Mouse (Mus musculus): ENCODE data around the gene Mfsd4a.
A peak's percentile ranks its signal among the peaks of the same experiment; 100 is the strongest.

The Mfsd4a gene

DNA sequence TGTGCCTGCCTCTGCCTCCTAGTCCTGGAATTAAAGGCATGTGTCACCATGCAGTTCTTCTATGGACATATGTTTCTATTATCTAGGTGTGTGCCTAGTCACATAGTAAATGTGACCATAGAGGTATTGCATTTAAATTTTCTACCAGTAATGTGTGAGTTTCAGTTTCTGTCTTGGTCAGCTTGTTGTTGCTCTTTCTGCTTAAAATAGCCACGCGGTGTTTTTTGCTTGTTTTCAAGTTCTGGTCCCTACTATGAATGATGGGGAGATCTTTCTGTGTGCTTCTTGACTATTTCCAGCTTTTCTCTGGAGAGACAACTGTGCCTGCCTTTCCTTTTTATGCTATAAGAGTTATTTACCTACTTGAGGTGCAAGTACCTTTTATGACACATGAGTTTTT, 56.1 kb downstream of the Mfsd4a start:
- DNase-seq: no peak

DNA sequence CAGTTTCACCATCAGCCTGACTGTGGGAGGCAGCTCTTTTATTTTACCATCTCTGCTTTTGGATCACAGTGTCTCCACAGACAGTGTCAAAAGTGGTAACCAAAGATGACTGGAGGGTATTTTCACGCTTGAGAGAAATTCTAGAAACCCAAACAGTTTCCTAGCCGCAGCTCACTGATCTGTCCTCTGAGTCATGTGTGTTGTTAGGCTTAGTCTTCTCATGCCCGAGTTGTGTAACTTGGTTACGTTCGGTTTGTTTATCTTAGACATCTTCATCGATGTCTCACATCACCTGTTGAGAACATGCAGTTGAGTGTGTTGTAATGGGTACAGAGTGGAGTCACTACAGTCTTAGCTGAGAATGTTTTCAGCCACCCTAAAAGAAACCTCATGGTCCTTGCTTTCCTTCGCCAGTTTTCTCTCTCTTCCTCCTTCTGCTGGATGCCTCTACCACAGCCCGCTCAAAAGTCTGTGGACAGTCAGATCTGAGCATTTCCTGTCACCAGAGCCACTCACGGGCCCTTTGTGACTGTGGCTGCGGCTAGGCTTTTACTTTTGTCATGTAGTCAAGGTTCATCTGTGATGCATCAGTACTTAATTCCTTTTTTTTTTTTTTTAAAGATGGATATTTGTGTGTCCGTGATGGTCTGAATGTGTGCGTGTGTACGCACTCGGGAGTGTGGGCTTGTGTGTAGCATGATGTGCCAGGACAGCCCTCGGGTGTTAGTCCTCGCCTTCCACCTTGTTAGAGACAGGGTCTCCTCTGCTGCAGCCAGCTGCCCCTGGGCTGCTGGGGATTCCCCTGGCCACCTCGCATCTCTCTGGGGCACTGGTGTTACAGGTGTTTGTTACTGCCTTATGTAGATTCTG, 57.0 kb downstream of the Mfsd4a start:
- no peak for DNase-seq

DNA sequence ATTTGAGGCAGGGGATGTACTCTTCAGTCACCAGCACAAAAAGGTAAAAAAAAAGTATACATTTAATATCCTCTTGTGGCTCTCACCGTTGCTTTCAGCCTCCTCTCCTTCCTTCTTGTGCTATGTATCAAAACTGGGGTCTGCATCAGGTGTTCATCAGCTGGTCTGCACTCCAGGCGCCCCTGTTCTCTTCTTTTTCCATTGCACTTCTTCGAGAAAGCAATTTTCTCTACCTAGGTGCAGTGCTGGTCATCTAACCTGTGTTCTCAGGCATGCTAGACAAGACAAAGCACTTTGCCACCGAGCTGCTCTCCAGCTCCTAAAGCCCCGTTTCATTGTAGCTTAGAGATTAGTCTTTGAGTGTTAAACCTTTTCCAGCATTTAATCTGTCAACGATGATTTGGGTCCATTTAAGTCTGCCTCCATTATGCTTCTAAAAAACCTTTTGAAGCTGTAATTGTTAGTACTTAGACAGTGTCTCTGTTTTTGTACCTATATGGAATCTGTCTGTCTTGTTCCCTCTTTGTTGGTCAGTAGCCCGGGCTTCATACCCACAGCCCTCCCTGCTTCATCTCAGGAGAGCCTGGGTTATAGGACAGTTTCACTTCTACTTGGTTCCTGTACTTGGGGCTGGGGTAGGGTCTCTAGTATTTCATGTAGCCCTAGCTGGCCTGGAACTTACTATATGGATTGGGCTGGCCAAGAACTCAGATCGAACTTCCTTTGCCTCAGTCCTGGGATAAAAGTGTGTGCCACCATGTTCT, 58.8 kb downstream of the Mfsd4a start:
- no peak for DNase-seq

DNA sequence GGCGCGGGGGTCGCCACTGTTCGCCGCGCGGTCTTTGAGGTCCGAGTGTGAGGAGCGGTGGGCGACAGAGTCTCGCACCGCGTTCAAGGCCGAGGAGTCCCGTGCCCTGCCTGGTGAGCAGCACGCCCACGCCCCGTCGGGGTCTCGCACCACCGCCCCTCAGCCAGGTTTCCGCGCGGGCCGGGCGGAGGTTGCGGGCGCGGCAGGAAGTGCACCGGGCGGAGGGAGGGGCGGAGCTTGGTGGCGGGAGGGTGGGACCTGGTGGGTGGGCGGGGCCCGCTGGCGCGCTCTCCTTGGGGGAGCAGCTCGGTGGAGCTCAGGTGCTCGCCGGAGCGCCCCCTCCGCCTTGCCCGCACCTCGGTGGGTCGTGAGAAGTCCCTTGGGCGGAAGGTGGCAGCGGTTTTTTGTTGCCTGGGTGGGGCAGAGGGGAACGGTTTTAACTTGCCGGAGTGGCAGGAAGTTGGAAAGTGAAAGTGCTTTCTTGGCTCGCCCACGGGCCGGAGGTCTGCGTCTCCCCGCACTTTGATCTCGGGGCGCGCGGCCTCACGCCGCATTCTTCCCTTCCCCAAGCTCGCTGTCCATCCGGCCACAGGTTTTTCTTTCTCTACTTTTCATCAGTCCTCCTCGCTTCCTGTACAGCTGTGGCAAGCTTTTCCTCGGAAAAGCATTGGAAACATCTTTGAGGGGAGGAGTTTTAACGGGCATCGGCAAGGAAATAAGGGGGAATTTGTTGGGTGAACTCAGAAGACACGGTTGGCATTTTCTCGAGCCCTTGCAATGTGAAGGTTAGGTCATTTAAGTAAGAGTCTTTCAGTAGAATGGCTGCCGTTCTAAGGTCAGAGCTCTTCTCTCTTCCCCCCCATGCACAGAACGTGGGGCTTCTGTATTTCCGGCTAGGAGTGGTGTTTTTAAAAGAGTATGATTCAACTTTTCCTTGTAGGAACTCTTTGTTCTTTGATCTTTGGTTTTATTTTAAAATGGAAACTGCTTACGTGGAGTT, 59.7 kb downstream of the Mfsd4a start:
- peak; percentile 68 for DNase-seq

DNA sequence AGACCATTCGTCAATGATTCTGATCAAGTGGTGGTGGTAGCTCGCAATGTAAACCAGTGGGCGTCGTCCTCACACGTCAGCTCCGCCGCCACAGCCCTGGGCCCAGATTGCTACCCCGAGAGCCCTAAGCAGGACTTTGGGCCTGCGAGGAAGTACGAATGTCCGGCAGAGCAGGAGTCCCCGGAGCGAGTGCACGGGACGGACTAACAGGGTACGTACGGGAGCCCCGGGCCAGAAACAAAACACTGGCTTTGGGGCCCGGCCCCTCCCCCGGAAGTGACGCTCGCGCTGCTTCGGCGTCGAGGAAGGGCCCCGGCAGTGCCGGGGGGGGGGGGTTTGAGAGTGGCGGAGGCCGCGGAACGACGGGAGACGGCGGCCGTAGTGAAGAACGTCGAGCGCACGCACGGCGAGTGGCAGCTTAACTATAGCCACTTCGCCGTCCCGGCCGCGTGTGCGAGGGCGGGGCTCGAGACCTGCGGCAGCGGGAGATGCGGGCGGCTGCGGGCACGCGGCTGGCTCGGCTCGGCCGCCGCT, 60.5 kb downstream of the Mfsd4a start, which contains the start of gene Elk4:
Gene Elk4 (plus strand): TSS at position 326 of the 534 bp plus-strand sequence.
- DNase-seq: peak; percentile 83

DNA sequence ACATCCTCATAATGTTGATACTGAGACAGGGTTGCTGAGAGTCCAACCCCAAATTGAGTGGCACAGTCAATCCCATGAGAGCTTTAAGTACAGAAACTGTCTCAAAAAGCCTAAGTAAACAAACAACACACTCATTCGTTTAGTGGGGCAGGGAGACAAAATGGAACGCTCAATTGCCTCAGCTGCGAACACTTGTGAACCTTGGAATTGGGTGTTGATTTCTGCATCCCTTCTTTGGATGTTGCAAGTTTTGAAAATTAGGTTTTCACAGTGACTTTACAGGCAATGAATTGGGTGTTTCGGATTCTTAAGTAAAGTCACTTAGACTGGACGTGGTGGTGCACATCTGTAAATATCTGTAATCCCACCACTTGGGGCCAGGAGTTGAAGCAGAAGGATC, 61.1 kb downstream of the Mfsd4a start:
- no peak for DNase-seq

DNA sequence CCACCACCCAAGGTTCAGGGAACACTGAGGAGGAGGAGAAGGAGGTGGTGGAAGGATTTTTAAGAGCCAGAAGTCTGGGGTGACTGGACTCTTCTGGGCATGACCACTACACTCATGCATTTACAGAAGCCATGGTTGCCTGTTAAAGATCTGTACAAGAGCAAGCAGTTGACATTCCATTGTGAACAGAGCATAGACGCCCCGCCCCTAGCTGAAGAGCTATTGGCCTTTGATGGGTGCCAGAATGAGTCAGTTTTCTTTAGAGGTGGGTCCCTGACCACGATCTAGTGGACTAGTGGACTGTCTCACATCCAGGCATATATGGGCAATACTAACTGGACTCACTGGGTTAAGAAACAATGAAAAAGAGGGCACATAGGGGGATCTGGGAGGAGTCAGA, 61.8 kb downstream of the Mfsd4a start:
- no peak for DNase-seq

DNA sequence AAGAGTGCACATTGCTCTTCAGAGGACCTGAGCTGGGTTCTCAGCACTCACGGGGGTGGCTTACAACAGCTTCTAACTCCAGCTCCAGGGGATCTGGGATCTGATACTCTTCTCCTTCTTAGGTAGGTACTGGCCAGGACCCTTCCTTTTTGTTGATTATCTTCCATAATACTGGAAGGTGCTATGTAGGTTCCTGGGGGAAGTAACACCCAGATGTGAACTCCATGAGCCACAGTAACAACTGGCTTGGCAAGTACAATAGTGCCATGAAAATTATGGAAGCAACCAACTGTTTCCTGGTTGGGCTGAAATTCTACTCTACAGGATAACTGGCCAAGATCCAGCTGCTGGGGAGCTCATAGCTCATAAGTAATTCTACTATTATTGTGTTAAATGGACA, 62.4 kb downstream of the Mfsd4a start:
- no peak for DNase-seq

DNA sequence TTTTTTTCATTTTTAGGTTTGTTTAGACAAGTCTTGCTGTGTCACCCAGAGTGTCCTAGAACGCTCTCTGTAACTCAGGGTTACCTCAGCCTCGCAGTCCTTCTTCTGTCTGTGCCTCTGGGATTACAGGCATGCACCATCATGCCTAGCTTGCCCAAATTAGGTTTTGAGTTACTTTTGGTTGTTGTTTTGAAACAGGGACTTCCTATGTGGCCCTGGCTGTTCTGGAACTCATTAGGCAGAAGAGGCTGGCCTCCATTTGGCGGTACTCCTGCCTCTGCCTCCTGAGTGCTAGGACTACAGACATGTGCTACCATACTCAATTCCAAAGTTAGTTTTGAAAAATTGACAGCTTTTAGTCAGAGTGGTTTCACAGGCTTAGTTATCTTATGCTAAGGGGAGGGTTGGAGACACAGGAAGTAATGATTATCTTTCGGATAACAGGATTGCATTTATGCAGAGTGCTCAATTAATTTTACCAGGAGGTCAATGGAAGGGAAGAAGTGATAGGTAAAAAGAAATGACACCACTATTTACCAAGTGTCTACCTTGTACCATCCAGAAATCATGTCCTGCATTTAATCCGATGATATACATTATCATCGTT, 63.2 kb downstream of the Mfsd4a start:
- no peak for DNase-seq

DNA sequence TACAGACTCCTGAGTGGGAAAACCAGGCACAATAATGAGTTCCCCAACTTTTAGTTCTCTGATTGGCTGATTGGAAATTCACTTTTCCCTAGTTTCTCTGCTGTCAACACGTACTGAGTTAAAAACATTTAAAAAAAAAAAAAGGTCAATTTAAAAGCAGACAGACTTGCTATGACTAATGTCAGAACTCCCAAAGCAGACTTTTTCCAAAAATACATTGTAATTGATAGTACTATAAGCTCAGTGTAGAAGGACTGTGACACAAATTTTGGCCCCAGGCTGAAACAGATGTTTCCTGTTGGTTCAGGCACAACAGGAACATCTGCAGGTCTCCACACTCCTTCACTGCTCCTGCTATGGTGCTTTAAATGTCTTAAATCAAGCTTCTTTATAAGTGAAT, 64.0 kb downstream of the Mfsd4a start:
- no peak for DNase-seq

DNA sequence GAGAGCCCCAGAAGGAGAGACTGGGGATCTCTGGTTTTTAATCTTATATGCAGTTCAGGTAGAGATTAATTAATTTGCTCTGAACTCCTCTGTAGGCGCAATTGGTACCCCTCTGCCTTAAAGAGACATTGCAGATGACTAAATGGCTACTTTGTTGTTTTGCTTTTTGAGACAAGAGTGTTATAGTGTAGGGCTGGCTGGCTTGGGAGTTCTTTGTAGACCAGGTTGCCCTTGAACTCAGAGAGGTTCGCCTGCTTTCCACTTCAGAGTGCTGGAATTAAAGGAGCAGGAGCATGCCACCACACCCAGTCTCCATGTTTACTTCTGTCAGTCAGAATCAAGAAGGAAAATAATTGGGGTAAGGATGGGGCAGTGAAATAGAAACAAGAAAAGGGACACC, 64.8 kb downstream of the Mfsd4a start:
- no peak for DNase-seq

DNA sequence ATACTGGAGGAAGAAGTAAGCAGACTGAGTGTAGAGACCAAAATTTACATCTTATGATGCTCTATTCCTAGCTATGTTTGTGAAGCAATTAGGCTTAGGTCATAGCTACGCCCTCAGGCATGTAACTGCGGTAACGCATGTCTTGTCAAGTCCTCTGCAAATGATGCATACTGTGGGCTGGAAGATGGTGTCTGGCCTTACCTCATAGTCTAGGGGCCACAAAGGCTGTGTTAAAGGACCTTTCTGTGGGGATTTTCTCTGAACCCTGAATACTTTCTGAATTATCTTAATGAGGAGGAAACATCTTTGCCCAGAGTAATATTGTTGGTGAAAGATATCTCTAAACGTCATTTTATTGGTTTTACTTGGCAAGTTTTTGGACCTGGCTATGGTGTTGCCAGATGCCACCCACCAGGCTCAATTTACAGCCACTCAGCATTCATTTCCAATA, 66.0 kb downstream of the Mfsd4a start:
- no peak for DNase-seq

DNA sequence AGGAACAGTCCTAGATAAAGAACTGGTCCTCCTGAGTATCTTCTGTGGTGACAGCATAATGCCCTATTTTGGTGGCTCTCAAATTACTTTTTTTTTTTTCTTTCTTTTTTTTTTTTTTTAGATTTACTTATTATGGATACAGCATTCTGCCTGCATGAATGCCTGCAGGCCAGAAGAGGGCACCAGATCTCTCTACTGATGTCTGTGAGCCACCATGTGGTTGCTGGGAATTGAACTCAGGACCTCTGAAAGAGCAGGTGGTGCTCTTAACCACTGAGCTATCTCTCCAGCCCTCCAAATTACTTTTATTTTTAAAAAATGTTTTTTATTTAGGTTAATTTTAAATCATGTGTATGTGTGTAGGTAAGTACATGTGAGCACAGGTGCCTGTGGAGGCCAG, 67.4 kb downstream of the Mfsd4a start:
- no peak for DNase-seq

DNA sequence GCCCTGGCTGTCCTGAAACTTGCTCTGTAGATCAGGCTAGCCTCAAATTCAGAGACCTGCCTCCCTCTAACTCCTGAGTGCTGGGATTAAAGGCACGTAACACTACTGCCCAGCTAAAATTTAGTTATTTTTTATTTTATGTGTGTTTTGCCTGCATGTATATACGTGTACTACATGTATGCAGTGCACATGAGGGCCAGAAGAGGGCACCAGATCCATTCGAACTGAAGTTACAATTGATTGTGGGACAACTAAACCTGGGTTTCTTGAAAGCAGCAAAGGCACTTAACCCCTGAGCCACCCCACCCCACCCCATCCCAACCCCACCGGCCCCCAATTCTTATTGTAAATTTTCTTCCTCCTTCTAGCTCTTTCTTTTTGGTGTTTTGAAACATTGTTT, 72.8 kb downstream of the Mfsd4a start:
- peak; percentile 71 for DNase-seq

DNA sequence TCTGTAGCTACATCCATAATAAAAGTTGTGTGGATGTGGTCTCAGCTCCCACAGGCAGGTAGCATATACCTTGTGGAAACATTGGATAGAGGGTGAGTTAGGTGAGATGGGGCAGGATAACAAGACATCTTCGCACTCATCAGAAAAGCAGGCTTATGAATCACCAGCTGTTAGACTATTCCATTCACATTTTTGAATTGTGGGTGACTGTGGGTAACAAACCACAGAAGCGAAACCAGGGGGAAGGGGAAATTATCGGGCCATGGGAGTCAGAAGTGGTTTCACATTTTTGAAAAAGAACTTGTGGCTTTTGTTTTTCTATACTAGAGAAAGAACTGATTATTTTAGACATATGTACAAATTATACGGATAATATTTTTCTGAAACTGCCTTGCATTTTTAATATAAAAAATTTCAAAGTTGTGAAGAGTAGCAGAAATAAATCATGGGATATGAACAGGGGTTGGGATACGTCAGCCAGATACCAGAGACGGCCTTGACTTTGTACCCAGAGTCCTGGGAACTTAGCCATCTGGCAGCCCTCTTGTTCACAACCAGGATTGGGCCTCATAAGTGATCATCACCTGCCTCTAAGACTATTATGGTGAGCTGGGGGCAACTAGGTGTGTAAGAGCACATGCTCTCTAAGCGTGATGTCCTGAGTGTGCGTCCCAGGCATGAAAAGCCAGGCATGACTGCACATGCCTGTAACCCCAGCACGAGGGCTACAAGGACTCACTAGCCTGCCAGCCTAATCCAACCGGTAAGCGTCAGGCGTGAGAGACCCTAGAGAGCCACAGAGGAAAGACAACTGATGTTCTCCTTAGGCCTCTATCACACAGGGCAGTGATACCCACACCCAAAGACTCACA, 74.5 kb downstream of the Mfsd4a start:
- no peak for DNase-seq

DNA sequence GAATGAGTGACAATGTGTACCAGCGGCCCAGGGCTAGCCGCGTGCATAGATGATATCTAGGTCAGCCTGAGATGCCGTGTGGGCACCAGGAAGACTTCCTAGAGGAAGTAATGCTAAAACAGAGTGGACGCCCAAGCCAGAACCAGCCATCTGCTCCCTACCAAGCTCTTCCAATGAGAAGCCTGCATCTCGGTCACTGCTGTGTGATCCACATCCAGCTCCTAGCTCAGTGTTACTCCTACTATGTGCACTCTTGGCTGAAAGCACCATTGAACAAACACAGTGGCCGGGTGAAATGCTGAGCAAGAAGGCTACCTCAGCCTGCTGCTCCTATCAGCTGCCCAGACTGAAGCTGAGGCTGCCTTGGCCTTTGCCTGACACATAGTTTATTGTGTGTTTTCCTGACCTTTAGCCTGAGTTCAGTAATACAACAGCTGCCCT, 75.3 kb downstream of the Mfsd4a start:
- peak; percentile 61 for DNase-seq

DNA sequence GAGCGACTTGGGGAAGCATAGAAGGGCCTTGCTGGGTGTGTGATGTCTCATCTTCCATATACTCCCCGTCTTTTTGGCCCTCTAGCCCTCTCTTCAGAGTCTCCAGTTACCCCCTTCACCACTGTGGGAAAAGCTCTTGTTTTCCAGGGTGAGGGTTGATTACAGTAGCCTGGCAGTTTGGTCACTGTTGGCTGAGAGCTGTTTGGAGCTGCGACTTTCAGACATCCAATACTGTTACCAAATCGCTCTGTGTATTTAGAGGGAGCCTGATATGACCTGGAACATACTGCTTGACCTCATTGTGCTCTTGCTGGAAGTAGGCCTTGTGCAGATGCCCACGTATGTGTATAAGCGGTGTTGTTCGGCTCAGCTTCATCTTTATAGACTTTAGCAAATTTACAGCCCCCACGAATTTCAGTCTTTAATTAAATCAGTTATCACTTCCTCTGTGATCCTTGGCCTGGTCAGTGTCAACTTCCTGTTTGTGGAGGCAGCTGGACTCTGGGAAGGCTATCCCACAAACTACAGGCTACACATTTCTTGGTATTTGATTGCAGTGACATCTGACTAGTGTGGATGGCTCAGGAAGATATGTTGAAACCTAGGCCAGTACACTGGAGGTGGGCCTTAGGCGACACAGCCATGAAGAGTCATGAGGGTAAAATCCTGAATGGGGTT, 77.6 kb downstream of the Mfsd4a start:
- DNase-seq: no peak

DNA sequence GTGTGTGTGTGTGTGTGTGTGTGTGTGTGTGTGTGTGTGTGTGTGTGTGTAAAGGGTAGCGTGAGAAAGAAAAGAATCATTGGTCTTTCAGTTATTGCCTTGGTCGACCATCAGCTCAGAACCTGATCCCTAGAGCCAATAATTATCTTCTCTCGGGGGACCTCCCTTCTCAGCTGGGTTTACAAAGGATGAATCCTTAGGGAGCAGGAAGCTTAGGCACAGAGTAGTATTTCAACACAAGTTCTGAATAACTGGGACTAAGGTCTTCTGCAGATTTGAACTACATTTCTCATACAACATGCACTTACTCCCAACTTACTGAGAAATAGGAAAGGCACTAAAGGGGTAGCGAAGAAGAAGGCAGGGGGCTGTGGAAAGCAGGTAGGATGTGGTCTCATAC, 78.4 kb downstream of the Mfsd4a start:
- DNase-seq: no peak

DNA sequence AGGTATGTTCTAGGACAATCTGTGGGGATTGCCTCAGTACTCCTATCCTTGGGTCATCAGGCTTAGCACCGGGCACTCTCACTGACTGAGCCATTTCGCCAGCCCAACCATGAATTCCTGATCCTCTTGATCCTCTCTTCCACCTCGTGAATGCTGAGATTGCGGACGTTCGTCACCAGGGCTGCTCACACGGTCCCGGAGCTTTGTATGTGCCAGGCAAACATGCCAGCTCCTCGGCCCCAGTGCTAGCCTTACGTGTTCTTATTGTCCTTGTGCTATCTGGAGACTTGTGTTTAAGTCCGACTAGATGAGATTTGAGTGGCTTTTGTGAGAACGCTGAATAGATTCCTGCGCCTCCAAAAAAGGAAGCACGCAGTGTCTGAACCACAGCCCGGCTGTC, 80.4 kb downstream of the Mfsd4a start:
- no peak for DNase-seq

DNA sequence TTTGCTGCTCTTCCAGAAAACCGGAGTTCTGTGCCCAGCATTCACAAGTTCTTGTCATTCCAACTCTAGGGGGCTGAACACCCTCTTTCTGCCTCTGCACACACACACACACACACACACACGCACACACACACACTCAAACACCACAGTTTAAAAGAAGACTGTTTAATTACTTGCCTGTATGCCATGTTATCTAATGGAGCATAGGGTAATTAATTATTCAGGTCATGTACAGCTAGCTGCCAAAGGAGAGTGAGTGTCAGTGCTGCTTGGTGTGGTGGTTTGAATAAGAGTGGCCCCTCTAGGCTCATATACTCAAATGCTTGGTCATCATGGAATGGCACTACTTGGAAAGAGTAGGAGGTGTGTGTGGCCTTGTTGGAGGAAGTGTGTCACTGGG, 84.1 kb downstream of the Mfsd4a start:
- DNase-seq: no peak

Measured in cerebellum, adult 9-10 months (tissue).